Mouse (Mus musculus) intestine, embryonic 15.5 days (tissue): ENCODE data around the gene Cntnap5a. TPM values are rescaled to one million over a fixed set of nuclear protein-coding genes. Genes with fewer than 3 reads are reported as not detected.
"Not testable (repeated sequence)": the region's sequence is repeated elsewhere in the genome, so short reads cannot be mapped to it uniquely, and the experiment has no call there.

Source experiments
- ATAC-seq: fragments of 200-750 bp; cut with Nextera tagmentation; 2 replicates; pipeline ENCODE4 v1.8.0; 2017; ENCODE audit warnings: moderate TSS enrichment, moderate library complexity
- H3K27ac ChIP-seq: fragments of 300-500 bp; sonication (generic); 2 replicates; pipeline ENCODE4 v1.5.1; 2015; ENCODE audit warnings: mild to moderate bottlenecking, inconsistent platforms
- H3K27me3 ChIP-seq: fragments of 300-500 bp; sonication (generic); replicated peaks from 2 replicates; pipeline ENCODE4 v1.6.1; 2015; ENCODE audit warnings: inconsistent platforms
- H3K36me3 ChIP-seq: fragments of 300-500 bp; sonication (generic); 2 replicates; pipeline ENCODE4 v1.6.1; 2015; ENCODE audit warnings: inconsistent platforms
- H3K4me1 ChIP-seq: fragments of 300-500 bp; sonication (generic); replicated peaks from 2 replicates; pipeline ENCODE4 v1.6.1; 2015; ENCODE audit warnings: inconsistent platforms
- H3K4me2 ChIP-seq: fragments of 300-500 bp; sonication (generic); replicated peaks from 2 replicates; pipeline ENCODE4 v1.6.1; 2015; ENCODE audit warnings: mild to moderate bottlenecking, inconsistent platforms
- H3K4me3 ChIP-seq: fragments of 300-500 bp; sonication (generic); replicated peaks from 2 replicates; pipeline ENCODE4 v1.5.1; 2015; ENCODE audit warnings: inconsistent platforms
- H3K9ac ChIP-seq: fragments of 300-500 bp; sonication (generic); 2 replicates; pipeline ENCODE4 v1.6.1; 2015; ENCODE audit warnings: inconsistent platforms
- H3K9me3 ChIP-seq: fragments of 300-500 bp; sonication (generic); 2 replicates; pipeline ENCODE4 v1.6.1; 2016; ENCODE audit warnings: inconsistent platforms
- WGBS: fragments of 180-500 bp; shearing (Covaris S2); methylation state at CpG from one replicate; pipeline ENCODE4 v1.1.7; 2015; 5-methylcytosine and 5-hydroxymethylcytosine counted together
- polyA plus RNA-seq: library from polyadenylated mRNA; unstranded; fragments of >200 nt; fragmentation: Nextera tagmentation; extraction: Ambion mirVana; gene quantifications from 2 replicates; pipeline ENCODE4 v1.2.1, GENCODE M21; 2015

Cntnap5a gene
- polyA plus RNA-seq, 1 experiment from 2014 or later, result 0.05 TPM

DNA sequence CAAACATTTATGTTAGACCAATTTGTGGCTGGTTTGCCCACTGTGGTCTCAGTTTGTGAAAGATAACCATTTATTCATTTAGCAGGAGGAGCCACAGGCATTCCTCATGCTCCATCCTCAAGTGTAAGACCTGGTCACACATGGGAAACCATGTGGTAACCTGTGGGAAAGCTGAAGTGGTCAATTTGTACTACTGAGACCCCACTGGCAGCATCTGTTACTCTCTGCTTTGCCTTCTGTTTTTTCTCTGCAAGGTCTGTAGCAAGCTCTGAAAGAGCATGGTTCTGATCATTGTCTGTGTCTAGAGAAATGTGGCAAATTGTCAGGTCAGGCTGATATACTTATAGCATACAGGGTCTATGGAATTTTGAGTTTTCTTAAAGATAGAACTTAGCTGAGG lies 423.8 kb downstream of the Cntnap5a start:
- ATAC-seq, result no peak
- Histone ChIP-seq H3K36me3 (no peaks in the 10 kb centered on the region), H3K27ac (no peak overlapping the region), H3K4me1 (no peaks in the 10 kb centered on the region), H3K27me3 (no peaks in the 10 kb centered on the region), H3K9ac (no peak overlapping the region), H3K9me3 (no peaks in the 10 kb centered on the region), H3K4me3 (no peak overlapping the region), H3K4me2 (no peak overlapping the region)

DNA sequence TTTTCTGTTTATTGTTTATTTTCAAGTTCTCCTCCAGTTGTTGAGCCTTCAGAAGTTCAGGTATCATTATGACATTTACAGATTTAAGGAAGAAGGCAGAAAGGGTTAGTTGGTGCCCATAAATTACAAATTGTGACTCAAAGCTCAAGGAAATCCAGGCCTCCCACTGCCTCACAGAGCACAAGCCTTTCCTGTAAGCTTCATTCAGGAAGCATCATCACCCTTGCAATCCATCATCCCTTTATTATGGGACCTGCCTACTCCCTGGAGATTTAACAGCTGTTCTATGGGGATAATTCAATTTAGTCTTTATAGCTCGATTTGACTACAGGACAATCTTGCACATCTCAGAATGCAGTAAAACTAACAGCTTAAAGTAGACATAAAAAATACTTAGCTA lies 441.2 kb downstream of the Cntnap5a start:
- Histone ChIP-seq H3K36me3 (no peaks in the 10 kb centered on the region), H3K4me1 (no peaks in the 10 kb centered on the region)

DNA sequence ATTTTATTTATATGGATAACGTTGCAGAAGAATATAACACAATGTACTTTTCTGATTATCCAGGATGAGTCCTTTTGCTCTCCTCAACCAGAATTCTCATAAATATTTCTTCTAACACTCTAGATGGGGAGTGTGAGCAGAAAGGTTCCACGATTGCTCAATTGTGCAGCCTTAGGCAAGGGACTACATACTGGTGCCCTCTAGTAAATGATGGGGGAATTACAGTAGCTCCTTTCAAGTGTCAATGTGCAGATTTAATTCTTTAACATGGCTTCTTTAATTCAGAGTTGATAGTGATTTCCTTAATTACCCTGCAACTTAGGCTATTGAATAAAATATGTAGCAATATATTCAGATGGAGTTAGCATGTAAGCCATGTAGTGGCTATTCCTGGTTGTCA lies 442.5 kb downstream of the Cntnap5a start:
- H3K4me2 ChIP-seq, result no peak overlapping the region
- no peak overlapping the region for H3K27ac ChIP-seq
- H3K9me3 ChIP-seq, result no peaks in the 10 kb centered on the region
- H3K9ac ChIP-seq, result no peak overlapping the region
- H3K4me1 ChIP-seq, result no peaks in the 10 kb centered on the region
- 67% methylated on average over 2 of the region's 2 CpGs for WGBS
- H3K4me3 ChIP-seq, result no peak overlapping the region
- H3K27me3 ChIP-seq, result no peaks in the 10 kb centered on the region
- no peaks in the 10 kb centered on the region for H3K36me3 ChIP-seq
- no peak for ATAC-seq

More for the DNA sequence above, 441.2 kb downstream of the Cntnap5a start:
- no peak for ATAC-seq
- H3K4me3 ChIP-seq, result no peak overlapping the region
- H3K27me3 ChIP-seq, result no peaks in the 10 kb centered on the region
- no peak overlapping the region for H3K4me2 ChIP-seq
- no peak overlapping the region for H3K9ac ChIP-seq
- WGBS, result 41% methylated on average over 1 of the region's 1 CpGs
- no peak overlapping the region for H3K27ac ChIP-seq
- H3K9me3 ChIP-seq, result no peaks in the 10 kb centered on the region

DNA sequence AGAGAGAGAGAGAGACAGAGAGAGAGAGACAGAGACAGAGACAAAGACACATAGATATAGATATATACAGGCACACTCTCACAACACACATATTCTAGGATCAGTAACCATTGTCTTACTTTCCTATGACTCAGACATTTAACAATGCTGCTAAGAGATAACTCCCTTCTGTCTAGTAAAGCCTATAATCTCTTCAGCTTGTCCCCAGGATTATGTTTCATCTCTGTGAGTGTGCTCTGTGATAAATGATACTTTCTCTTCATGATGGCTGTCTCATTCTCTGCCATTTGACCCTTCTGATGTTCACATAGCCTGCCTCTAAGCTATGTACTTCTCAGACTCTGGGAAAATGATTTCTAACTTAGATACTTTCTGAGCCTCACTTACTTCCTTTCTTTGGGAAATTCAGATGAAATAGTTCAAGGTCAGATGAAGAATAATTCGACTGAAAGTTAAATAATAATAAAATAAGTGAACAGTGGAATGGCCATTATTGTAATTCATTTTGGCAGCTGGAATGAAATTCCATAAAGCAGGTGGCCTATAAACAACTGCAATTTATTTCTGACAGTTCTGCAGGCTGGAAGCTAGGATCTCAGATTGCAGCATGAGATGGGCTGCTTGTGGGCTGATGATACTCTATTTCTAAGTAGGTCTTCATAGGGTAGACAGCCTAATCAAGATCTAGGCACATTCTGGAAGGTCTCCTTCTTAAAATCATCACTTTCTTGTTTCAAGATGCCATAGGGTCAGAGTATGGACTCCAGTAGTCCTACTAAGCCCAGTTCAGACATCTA lies 444.1 kb downstream of the Cntnap5a start:
- Histone ChIP-seq H3K36me3 (no peaks in the 10 kb centered on the region), H3K9ac (no peak overlapping the region), H3K27me3 (no peaks in the 10 kb centered on the region), H3K27ac (no peak overlapping the region), H3K4me1 (no peaks in the 10 kb centered on the region), H3K9me3 (no peaks in the 10 kb centered on the region), H3K4me3 (no peak overlapping the region), H3K4me2 (no peak overlapping the region)
- ATAC-seq, result no peak
- 40% methylated on average over 1 of the region's 1 CpGs for WGBS

DNA sequence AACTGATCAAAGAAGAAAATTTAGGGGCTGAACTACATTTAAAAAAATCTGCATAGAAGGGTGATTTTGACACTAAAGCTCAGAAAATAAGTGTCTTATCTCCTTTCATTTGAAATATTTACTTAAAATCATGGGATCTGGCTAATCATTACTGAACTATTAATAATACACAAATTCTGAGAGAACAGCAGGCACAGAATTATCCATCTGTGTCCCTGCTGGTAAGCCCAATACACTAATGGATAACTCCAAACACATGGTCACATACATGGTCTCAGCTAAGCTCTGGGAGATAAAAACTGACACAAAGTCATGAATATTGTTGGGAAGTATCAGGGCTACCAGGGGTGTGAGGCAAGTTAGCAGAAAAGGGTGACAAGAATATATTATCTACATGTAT lies 447.9 kb downstream of the Cntnap5a start:
- no peaks in the 10 kb centered on the region for H3K27me3 ChIP-seq
- H3K9me3 ChIP-seq, result no peaks in the 10 kb centered on the region
- H3K9ac ChIP-seq, result no peak overlapping the region
- no peaks in the 10 kb centered on the region for H3K4me1 ChIP-seq
- H3K36me3 ChIP-seq, result no peaks in the 10 kb centered on the region
- H3K4me2 ChIP-seq, result no peak overlapping the region
- no peak overlapping the region for H3K27ac ChIP-seq
- H3K4me3 ChIP-seq, result no peak overlapping the region
- ATAC-seq, result no peak

DNA sequence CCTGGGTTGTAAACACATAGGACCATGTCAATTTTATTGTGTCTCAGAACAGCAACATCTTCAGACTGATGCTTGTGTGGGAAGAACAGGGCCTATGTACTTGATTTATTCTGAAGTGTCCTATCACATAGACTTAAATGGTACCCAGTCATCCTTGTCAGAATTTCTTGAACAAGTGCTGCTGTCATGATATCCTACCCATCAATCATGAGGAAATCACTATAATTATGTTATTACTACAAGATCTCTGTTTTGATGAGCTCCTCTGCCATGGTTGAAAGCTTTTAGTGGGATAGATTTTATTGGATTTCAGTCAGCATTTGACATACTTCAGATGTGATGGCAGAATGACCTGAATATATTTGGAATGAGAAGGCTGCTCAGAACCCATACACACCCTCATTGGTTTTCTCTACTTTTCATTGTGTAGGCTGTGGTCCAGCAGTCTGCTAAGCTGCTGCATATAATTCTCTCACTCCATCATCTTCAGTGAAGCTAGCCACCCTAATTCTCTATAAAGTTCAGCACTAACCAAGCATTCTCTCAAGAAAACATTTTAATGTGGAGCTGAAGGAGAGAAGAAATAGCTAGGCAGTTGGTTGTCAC lies 465.3 kb downstream of the Cntnap5a start:
- Histone ChIP-seq H3K36me3 (no peaks in the 10 kb centered on the region), H3K27me3 (no peaks in the 10 kb centered on the region), H3K9me3 (no peaks in the 10 kb centered on the region), H3K4me2 (no peak overlapping the region), H3K4me3 (no peak overlapping the region), H3K27ac (no peak overlapping the region), H3K9ac (no peak overlapping the region), H3K4me1 (no peaks in the 10 kb centered on the region)
- ATAC-seq, result no peak

DNA sequence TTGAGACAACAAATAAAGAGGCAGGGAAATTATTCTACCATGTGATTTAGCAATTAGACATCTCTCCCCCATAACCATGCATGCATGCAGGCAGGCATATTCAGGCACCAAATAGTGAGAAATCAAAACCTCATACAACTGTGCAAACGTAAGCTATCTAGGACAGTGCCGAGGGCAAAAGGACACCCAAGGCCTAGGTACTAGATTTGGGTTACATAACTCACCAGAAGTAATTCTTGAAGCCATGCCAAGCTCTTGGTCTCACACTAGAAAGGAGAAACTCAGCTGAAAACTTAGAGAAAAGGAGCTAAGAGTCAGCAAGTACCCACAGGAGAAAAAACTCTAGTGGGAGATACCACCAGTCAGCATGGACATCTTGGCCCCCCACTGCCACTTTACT lies 499.9 kb downstream of the Cntnap5a start:
- H3K4me3 ChIP-seq, result no peak overlapping the region
- no peaks in the 10 kb centered on the region for H3K27me3 ChIP-seq
- H3K36me3 ChIP-seq, result no peaks in the 10 kb centered on the region
- H3K9me3 ChIP-seq, result no peaks in the 10 kb centered on the region
- no peak overlapping the region for H3K27ac ChIP-seq
- H3K4me2 ChIP-seq, result no peak overlapping the region
- WGBS, result 80% methylated on average over 2 of the region's 2 CpGs
- ATAC-seq, result no peak
- no peak overlapping the region for H3K9ac ChIP-seq
- H3K4me1 ChIP-seq, result no peaks in the 10 kb centered on the region

DNA sequence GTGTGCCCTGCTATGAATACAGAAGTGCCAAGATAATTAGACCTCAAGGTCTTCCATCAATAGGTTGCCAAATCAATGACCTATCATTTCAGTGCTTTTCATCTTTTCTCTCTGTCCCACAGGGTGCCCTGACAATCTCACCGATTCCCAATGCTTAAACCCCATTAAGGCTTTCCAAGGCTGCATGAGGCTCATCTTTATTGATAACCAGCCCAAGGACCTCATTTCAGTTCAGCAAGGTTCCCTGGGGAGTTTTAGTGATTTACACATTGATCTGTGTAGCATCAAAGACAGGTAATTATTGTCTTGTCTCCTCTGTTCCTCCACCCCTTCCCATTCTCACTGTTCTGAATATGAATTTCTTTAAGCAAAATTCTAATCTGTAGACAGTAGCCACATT lies 503.6 kb downstream of the Cntnap5a start:
- H3K27ac ChIP-seq, H3K9ac ChIP-seq, H3K9me3 ChIP-seq, H3K27me3 ChIP-seq, ATAC-seq, H3K4me1 ChIP-seq, H3K4me2 ChIP-seq, H3K36me3 ChIP-seq, H3K4me3 ChIP-seq: not testable (repeated sequence)
- WGBS, result 85% methylated on average over 1 of the region's 1 CpGs

DNA sequence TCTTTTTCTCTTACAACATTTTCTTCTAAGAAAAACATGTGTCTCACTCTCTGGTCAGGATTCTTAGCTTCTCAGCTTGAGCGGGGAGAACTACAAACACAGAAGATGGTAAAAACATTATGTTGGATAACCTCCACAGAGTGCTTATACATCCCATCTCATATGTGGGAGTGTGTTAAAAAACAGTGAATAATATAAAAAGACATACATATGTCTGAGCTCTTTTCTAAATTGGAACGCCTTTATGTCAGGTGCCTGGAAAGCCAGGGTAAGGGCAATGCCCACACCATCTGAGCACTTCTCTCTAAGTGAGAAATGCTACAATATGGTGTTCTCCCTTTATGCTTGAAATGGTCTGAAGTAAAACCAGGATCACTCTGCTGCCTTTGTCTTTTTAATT lies 507.7 kb downstream of the Cntnap5a start:
- Histone ChIP-seq H3K4me3 (no peak overlapping the region), H3K36me3 (no peaks in the 10 kb centered on the region), H3K9ac (no peak overlapping the region), H3K9me3 (no peaks in the 10 kb centered on the region), H3K4me1 (no peaks in the 10 kb centered on the region), H3K27me3 (no peaks in the 10 kb centered on the region), H3K27ac (no peak overlapping the region), H3K4me2 (no peak overlapping the region)
- 84% methylated on average over 2 of the region's 2 CpGs for whole genome bisulfite sequencing
- ATAC-seq, result no peak

DNA sequence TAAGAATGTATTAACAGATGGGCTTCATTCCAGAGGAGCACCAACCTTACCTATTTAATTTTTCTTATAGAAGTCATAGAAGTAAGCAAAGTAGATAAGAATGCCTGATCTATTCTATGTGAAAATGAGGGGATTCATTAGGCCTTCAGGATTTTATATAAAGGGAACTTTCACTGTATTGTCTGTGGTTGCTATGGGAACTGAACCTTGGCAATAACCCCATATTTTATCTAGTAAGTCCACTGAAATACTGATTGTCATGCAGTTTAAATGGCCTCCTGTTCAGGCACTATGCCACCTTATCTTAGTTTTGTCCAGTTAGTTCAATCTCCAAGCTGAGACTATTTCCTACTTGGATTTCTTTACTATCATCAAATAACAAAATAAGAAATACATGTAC lies 532.3 kb downstream of the Cntnap5a start:
- no peaks in the 10 kb centered on the region for H3K4me1 ChIP-seq
- H3K36me3 ChIP-seq, result no peaks in the 10 kb centered on the region
- no peak for ATAC-seq
- no peaks in the 10 kb centered on the region for H3K9me3 ChIP-seq
- no peak overlapping the region for H3K4me3 ChIP-seq
- no peak overlapping the region for H3K27ac ChIP-seq
- H3K9ac ChIP-seq, result no peak overlapping the region
- no peak overlapping the region for H3K4me2 ChIP-seq
- H3K27me3 ChIP-seq, result no peaks in the 10 kb centered on the region

DNA sequence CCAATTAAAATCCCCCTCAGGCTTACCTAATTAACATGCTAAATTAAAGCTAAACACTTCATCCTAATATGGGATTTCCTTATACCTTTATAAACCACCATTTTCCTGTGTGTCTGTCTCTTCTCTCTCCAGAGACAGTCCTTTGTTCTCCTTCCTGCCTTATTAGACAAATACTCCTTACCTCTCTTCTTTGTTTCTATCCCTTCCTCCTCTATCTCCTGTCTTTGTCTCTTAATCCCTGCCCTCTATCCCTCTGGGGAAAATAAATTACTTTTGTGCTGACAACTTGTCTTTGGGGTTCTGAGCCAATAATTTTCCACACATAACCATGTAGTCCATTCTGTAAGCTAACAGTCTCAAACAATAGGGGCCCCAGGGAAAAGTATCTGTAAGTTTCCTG lies 556.0 kb downstream of the Cntnap5a start:
- no peak overlapping the region for H3K4me3 ChIP-seq
- no peaks in the 10 kb centered on the region for H3K36me3 ChIP-seq
- H3K27ac ChIP-seq, result no peak overlapping the region
- no peaks in the 10 kb centered on the region for H3K4me1 ChIP-seq
- no peaks in the 10 kb centered on the region for H3K27me3 ChIP-seq
- H3K9me3 ChIP-seq, result no peaks in the 10 kb centered on the region
- no peak overlapping the region for H3K4me2 ChIP-seq
- ATAC-seq, result no peak
- no peak overlapping the region for H3K9ac ChIP-seq

DNA sequence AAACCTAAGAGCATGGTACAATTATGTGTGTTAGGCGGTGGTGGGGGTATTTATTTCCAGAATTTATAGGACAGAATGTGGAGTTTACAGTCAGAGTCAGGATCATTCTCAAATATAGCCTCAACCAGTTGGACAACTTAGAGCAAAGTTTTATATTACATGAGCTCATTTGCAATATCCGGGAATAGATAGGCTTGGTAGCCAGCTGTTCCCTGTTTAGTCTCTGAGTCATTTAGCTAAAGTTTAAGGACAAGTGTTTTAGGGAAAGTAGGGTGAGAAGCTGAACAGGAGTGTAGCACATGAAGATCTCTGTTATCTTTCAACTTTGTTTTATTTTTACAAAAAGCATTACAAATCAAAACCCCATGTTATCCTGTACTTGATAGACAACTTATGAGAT lies 559.3 kb downstream of the Cntnap5a start:
- 68% methylated on average over 2 of the region's 2 CpGs for WGBS
- Histone ChIP-seq H3K9ac (no peak overlapping the region), H3K27me3 (no peaks in the 10 kb centered on the region), H3K4me2 (no peak overlapping the region), H3K4me3 (no peak overlapping the region), H3K27ac (no peak overlapping the region), H3K9me3 (no peaks in the 10 kb centered on the region), H3K36me3 (no peaks in the 10 kb centered on the region), H3K4me1 (no peaks in the 10 kb centered on the region)
- ATAC-seq, result no peak

DNA sequence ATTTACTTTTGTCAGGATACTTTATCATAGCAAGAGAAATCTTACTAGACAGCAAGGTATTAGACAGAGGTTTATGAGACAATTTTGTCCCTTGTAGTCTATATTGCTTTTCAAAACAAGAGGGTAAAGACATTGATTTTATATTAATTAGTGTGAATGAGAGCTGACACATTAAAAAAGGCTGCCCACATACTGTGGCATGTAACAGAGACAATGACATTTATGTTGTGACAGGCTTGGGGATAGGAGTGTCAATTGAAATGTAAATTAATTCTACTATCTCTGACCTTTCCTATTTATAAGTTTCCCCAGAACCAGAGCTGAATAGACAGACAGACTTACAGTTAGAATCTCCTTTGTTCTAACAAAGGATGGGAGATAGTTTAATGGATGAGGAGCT lies 596.6 kb downstream of the Cntnap5a start:
- H3K27me3 ChIP-seq, result no peaks in the 10 kb centered on the region
- H3K4me1 ChIP-seq, result no peaks in the 10 kb centered on the region
- no peaks in the 10 kb centered on the region for H3K9me3 ChIP-seq
- H3K4me2 ChIP-seq, result no peak overlapping the region
- no peak overlapping the region for H3K4me3 ChIP-seq
- H3K9ac ChIP-seq, result no peak overlapping the region
- ATAC-seq, result no peak
- no peaks in the 10 kb centered on the region for H3K36me3 ChIP-seq
- H3K27ac ChIP-seq, result no peak overlapping the region
